Mouse (Mus musculus) intestine, embryonic 16.5 days (tissue): ENCODE measurements at regions not wholly inside any gene's neighbourhood (a gene's known extent, or its start where the extent isn't known, plus 50 kb on each side); places are given as distances from the start of the nearest gene placed in this dataset.

Experiments used
- ATAC-seq: fragments of 200-750 bp; cut with Nextera tagmentation; 2 replicates; pipeline ENCODE4 v1.8.0; 2017; ENCODE audit warnings: moderate TSS enrichment, moderate library complexity
- H3K27ac ChIP-seq: fragments of 300-500 bp; sonication (generic); 2 replicates; pipeline ENCODE4 v1.5.1; 2014; ENCODE audit warnings: mild to moderate bottlenecking, low read length
- H3K27me3 ChIP-seq: fragments of 300-500 bp; sonication (generic); replicated peaks from 2 replicates; pipeline ENCODE4 v1.6.1; 2014; ENCODE audit warnings: low read length, control low read depth, mixed read lengths; ENCODE audit not compliant: control insufficient read depth, insufficient read depth
- H3K36me3 ChIP-seq: fragments of 300-500 bp; sonication (generic); 2 replicates; pipeline ENCODE4 v1.6.1; 2014; ENCODE audit warnings: low read length, control low read depth; ENCODE audit not compliant: control insufficient read depth, insufficient read depth
- H3K4me1 ChIP-seq: fragments of 300-500 bp; sonication (generic); 2 replicates; pipeline ENCODE4 v1.6.1; 2014; ENCODE audit warnings: low read length, control low read depth, mixed read lengths; ENCODE audit not compliant: control insufficient read depth, insufficient read depth
- H3K4me2 ChIP-seq: fragments of 300-500 bp; sonication (generic); 2 replicates; pipeline ENCODE4 v1.6.1; 2014; ENCODE audit warnings: low read depth, low read length, control low read depth
- H3K4me3 ChIP-seq: fragments of 300-500 bp; sonication (generic); 2 replicates; pipeline ENCODE4 v1.5.1; 2014; ENCODE audit warnings: mild to moderate bottlenecking, low read length
- H3K9ac ChIP-seq: fragments of 300-500 bp; sonication (generic); 2 replicates; pipeline ENCODE4 v1.6.1; 2014; ENCODE audit warnings: low read depth, low read length
- H3K9me3 ChIP-seq: fragments of 300-500 bp; sonication (generic); 2 replicates; pipeline ENCODE4 v1.6.1; 2016; ENCODE audit warnings: low read length, control low read depth; ENCODE audit not compliant: control insufficient read depth
- WGBS: fragments of 180-500 bp; shearing (Covaris S2); extraction: QIAGEN DNeasy Blood & Tissue Kit; methylation state at CpG from one replicate; pipeline ENCODE4 v1.1.7; 2014; 5-methylcytosine and 5-hydroxymethylcytosine counted together

GRCm38 (mm10) chr6:140308641-140309040, 115.2 kb upstream of the Plekha5 start:
- Histone ChIP-seq H3K9ac (no peak overlapping the region), H3K36me3 (no peaks in the 10 kb centered on the region), H3K27ac (no peak overlapping the region), H3K4me1 (no peaks in the 10 kb centered on the region), H3K27me3 (no peaks in the 10 kb centered on the region), H3K4me3 (no peak overlapping the region), H3K4me2 (no peak overlapping the region), H3K9me3 (no peaks in the 10 kb centered on the region)
- 94% methylated on average over 11 of the region's 11 CpGs for WGBS
- ATAC-seq = no peak

GRCm38 (mm10) chr6:140306811-140307558, 116.9 kb upstream of the Plekha5 start:
- no peak for ATAC-seq
- Histone ChIP-seq H3K4me1 (no peaks in the 10 kb centered on the region), H3K36me3 (no peaks in the 10 kb centered on the region), H3K9me3 (no peaks in the 10 kb centered on the region), H3K27me3 (no peaks in the 10 kb centered on the region), H3K4me3 (no peak overlapping the region), H3K27ac (no peak overlapping the region), H3K9ac (no peak overlapping the region), H3K4me2 (no peak overlapping the region)
- WGBS = 84% methylated on average over 6 of the region's 6 CpGs

- no peaks in the 10 kb centered on the region for H3K9me3 ChIP-seq
- H3K27ac ChIP-seq = no peak overlapping the region
- H3K36me3 ChIP-seq = no peaks in the 10 kb centered on the region
- 74% methylated on average over 5 of the region's 5 CpGs for WGBS
- H3K9ac ChIP-seq = no peak overlapping the region
- no peaks in the 10 kb centered on the region for H3K27me3 ChIP-seq
- no peak overlapping the region for H3K4me2 ChIP-seq
- H3K4me1 ChIP-seq = no peaks in the 10 kb centered on the region
- no peak overlapping the region for H3K4me3 ChIP-seq
- no peak for ATAC-seq
Observed at GRCm38 (mm10) chr6:140304105-140304504, 119.7 kb upstream of the Plekha5 start.

- Histone ChIP-seq H3K27me3 (no peaks in the 10 kb centered on the region), H3K4me2 (no peak overlapping the region), H3K9ac (no peak overlapping the region), H3K4me3 (no peak overlapping the region), H3K9me3 (no peaks in the 10 kb centered on the region), H3K4me1 (no peaks in the 10 kb centered on the region), H3K27ac (no peak overlapping the region), H3K36me3 (no peaks in the 10 kb centered on the region)
- 42% methylated on average over 7 of the region's 7 CpGs for WGBS
- peak; percentile 79 for ATAC-seq
Observed at GRCm38 (mm10) chr6:140300470-140301145, 123.2 kb upstream of the Plekha5 start.

- Histone ChIP-seq H3K4me2 (no peak overlapping the region), H3K27me3 (no peaks in the 10 kb centered on the region), H3K9me3 (no peaks in the 10 kb centered on the region), H3K4me1 (no peaks in the 10 kb centered on the region), H3K36me3 (no peaks in the 10 kb centered on the region), H3K27ac (no peak overlapping the region), H3K4me3 (no peak overlapping the region), H3K9ac (no peak overlapping the region)
- 50% methylated on average over 7 of the region's 7 CpGs for WGBS
- no peak for ATAC-seq
Observed at GRCm38 (mm10) chr6:140299653-140300052, 124.2 kb upstream of the Plekha5 start.

- ATAC-seq = no peak
- no peak overlapping the region for H3K4me2 ChIP-seq
- 68% methylated on average over 14 of the region's 14 CpGs for WGBS
- no peaks in the 10 kb centered on the region for H3K27me3 ChIP-seq
- no peaks in the 10 kb centered on the region for H3K4me1 ChIP-seq
- no peaks in the 10 kb centered on the region for H3K36me3 ChIP-seq
- H3K27ac ChIP-seq = no peak overlapping the region
- no peak overlapping the region for H3K9ac ChIP-seq
- no peak overlapping the region for H3K4me3 ChIP-seq
- H3K9me3 ChIP-seq = no peaks in the 10 kb centered on the region
Observed at GRCm38 (mm10) chr6:140297969-140298554, 125.8 kb upstream of the Plekha5 start.

- no peaks in the 10 kb centered on the region for H3K4me1 ChIP-seq
- no peak overlapping the region for H3K4me2 ChIP-seq
- H3K27ac ChIP-seq = no peak overlapping the region
- no peaks in the 10 kb centered on the region for H3K27me3 ChIP-seq
- ATAC-seq = no peak
- 75% methylated on average over 6 of the region's 6 CpGs for WGBS
- no peak overlapping the region for H3K9ac ChIP-seq
- no peak overlapping the region for H3K4me3 ChIP-seq
- H3K9me3 ChIP-seq = no peaks in the 10 kb centered on the region
- H3K36me3 ChIP-seq = no peaks in the 10 kb centered on the region
Observed at GRCm38 (mm10) chr6:140297561-140297960, 126.3 kb upstream of the Plekha5 start.

GRCm38 (mm10) chr6:140290109-140290508, 133.7 kb upstream of the Plekha5 start:
- no peaks in the 10 kb centered on the region for H3K27me3 ChIP-seq
- 68% methylated on average over 12 of the region's 13 CpGs for WGBS
- H3K4me1 ChIP-seq = peaks cover 5% of the 10 kb centered on the region
- no peak overlapping the region for H3K9ac ChIP-seq
- no peaks in the 10 kb centered on the region for H3K9me3 ChIP-seq
- no peak overlapping the region for H3K4me2 ChIP-seq
- H3K36me3 ChIP-seq = no peaks in the 10 kb centered on the region
- no peak overlapping the region for H3K4me3 ChIP-seq
- no peak overlapping the region for H3K27ac ChIP-seq
- ATAC-seq = no peak

- H3K27me3 ChIP-seq = no peaks in the 10 kb centered on the region
- no peaks in the 10 kb centered on the region for H3K36me3 ChIP-seq
- no peak overlapping the region for H3K9ac ChIP-seq
- no peaks in the 10 kb centered on the region for H3K9me3 ChIP-seq
- ATAC-seq = peak; percentile 55; the same call in 1 of the 2 replicates
- peaks cover 5% of the 10 kb centered on the region for H3K4me1 ChIP-seq
- H3K27ac ChIP-seq = no peak overlapping the region
- H3K4me2 ChIP-seq = no peak overlapping the region
- H3K4me3 ChIP-seq = no peak overlapping the region
- 26% methylated on average over 8 of the region's 8 CpGs for WGBS
Observed at GRCm38 (mm10) chr6:140288799-140289198, 135.1 kb upstream of the Plekha5 start.
